Mouse (Mus musculus) T-helper 17 cell (primary cell): Measurements from ENCODE around the gene Camk2d.

Source experiments
- in situ Hi-C, 2 experiments: fragments of 300-600 bp; cut with MboI, MseI; formaldehyde crosslinking; loops; 1 replicate in 1 of 2; 2 replicates in 1 of 2; pipeline ENCODE4 v1.15.1; 2025; ENCODE audit warnings: high pct_unique_total_duplicates in 2 of 2

Gene Camk2d

DNA sequence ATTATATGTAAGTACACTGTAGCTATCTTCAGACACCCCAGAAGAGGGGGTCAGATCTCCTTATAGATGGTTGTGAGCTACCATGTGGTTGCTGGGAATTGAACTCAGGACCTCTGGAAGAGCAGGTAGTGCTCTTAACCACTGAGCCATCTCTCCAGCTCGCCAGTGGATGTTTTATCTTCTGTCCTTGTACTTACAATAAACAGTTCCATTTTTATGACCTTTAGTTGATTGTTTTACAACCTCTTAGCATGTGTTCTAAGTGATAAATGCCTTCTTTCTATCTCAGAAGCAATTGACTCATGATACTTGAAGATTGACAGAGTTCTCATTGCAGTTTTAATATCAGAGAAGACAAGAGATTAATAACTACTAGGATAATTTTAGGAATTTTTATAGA, 282.1 kb downstream of the Camk2d start:
- in situ Hi-C loops, result no loop called here

DNA sequence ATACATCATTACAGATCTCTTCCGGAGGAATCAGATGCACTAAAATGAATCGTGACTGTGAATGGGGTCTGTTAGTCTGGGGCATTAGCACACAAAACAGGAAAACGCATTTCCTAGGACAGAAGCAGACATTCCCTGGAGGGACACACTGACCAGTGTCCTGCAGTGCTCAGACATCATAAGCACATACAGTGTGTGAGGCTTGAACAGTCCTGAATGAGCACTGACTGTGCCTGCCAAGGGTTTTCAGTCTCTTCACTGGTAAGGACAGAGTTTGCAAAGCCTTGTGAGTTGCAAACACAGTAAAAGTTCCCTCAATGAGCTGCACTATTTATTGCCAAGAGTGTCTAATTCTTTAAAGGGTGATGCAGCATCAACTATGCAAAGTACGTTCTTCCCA, 290.0 kb downstream of the Camk2d start:
- in situ Hi-C loops, result no loop called here

GRCm38 (mm10) chr3:126886644-126887043, 290.5 kb downstream of the Camk2d start:
- in situ Hi-C loops, result no loop called here
